Mouse (Mus musculus) heart, postnatal 14 days (tissue): ENCODE data around the gene Akr1b8. TPM values are rescaled to one million over a fixed set of nuclear protein-coding genes. Genes with fewer than 3 reads are reported as not detected.
"Not testable (repeated sequence)": the region's sequence is repeated elsewhere in the genome, so short reads cannot be mapped to it uniquely, and the experiment has no call there.

ENCODE experiments used
- DNase-seq, 2 experiments: peaks; one replicate each; pipeline ENCODE4 v3.0.0; 2021 to 2022
- intact Hi-C: fragments of 180-260 bp; cut with DNase I; formaldehyde crosslinking; loops from one replicate; pipeline ENCODE4 v1.15.1; 2025
- total RNA-seq, 2 experiments: library from RNA; stranded (reverse); gene quantifications; 2 replicates each; pipeline ENCODE4 v1.2.3; 2021

Akr1b8 gene
- total RNA-seq, 2 experiments from 2014 or later: 4.2 to 4.4 TPM

- intact Hi-C loops: no loop called here
- no peak for DNase-seq
Observed at GRCm38 (mm10) chr6:34388420-34389156, 34.7 kb downstream of the Akr1b8 start.

- intact Hi-C loops: no loop called here
- no peak for DNase-seq
Observed at GRCm38 (mm10) chr6:34395897-34396296, 42.0 kb downstream of the Akr1b8 start.

GRCm38 (mm10) chr6:34398431-34398830 lies 44.5 kb downstream of the Akr1b8 start:
- no peak for DNase-seq
- intact Hi-C loops: no loop called here

- intact Hi-C loops: no loop called here
- no peak for DNase-seq
Observed at GRCm38 (mm10) chr6:34399606-34400220, 45.8 kb downstream of the Akr1b8 start.

- DNase-seq: no peak
- intact Hi-C loops: no loop called here
Observed at GRCm38 (mm10) chr6:34400696-34401095, 46.8 kb downstream of the Akr1b8 start.

GRCm38 (mm10) chr6:34406746-34407145 lies 52.8 kb downstream of the Akr1b8 start:
- intact Hi-C loops: no loop called here
- DNase-seq: no peak

- intact Hi-C loops: no loop called here
- no peak for DNase-seq
Observed at GRCm38 (mm10) chr6:34407403-34407802, 53.5 kb downstream of the Akr1b8 start.

- no peak for DNase-seq
- intact Hi-C loops: no loop called here
Observed at GRCm38 (mm10) chr6:34412023-34412422, 58.1 kb downstream of the Akr1b8 start, which contains the start of gene Akr1b7. Gene Akr1b7 (plus strand): TSS chr6:34412334.

GRCm38 (mm10) chr6:34412688-34413087 lies 58.8 kb downstream of the Akr1b8 start:
- DNase-seq: no peak
- intact Hi-C loops: no loop called here

GRCm38 (mm10) chr6:34413386-34413785 lies 59.5 kb downstream of the Akr1b8 start:
- intact Hi-C loops, DNase-seq: not testable (repeated sequence)

- no peak for DNase-seq
- intact Hi-C loops: no loop called here
Observed at GRCm38 (mm10) chr6:34416521-34416920, 62.6 kb downstream of the Akr1b8 start.

Other genes with a start within 250 kb of the Akr1b8 start
- 10 to 100 TPM in 1 of 2 experiments, 1 to 10 TPM in 1; 9.7 to 11.5 TPM for gene Slc35b4, start 177.0 kb upstream of the Akr1b8 start, total RNA-seq
- gene Akr1b3, start 36.6 kb upstream of the Akr1b8 start, total RNA-seq: 100 to 1,000 TPM; 221 to 256 TPM
- 10 to 100 TPM; 63.4 to 70.7 TPM for gene Akr1b10, start 30.1 kb downstream of the Akr1b8 start, total RNA-seq
- gene Akr1b7, start 58.2 kb downstream of the Akr1b8 start, total RNA-seq: not detected
- 100 to 1,000 TPM; 122 to 139 TPM for gene Bpgm, start 122.1 kb downstream of the Akr1b8 start, total RNA-seq
- gene Cald1, start 244.4 kb downstream of the Akr1b8 start, total RNA-seq: 10 to 100 TPM; 56.0 to 59.6 TPM